Mouse (Mus musculus): ENCODE results near the gene Cdc37.
A peak's percentile ranks its signal among the peaks of the same experiment; 100 is the strongest.

DNA sequence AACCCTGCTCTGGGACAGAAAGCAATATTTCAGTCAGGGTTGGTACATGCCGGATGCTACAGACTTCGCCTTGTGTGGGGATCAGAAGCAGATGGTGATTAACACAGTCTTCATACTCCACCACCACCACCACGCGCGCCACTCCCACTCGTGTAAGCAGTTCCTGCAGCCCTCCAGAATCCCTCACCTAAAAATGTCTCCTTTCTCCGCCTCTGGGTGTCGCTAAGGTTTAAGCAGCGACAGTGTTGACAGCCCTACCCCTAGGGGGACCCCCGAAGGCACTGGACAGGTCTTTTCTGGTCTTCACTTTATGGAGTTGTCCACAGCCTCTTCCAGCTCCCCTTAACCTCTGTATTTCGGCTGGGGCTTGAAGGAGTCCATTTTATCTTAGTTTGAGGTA is 2.9 kb upstream of the Cdc37 start:
- TF ChIP-seq CTCF (IDR thresholded peaks at IDR 0.05; ENCODE audit: low read depth) (peak; percentile 90), EP300 (optimal IDR thresholded peaks at IDR 0.05) (no peak)

All from stomach, postnatal 0 days (tissue).